Mouse (Mus musculus): ENCODE measurements around the gene Krtdap.

DNA sequence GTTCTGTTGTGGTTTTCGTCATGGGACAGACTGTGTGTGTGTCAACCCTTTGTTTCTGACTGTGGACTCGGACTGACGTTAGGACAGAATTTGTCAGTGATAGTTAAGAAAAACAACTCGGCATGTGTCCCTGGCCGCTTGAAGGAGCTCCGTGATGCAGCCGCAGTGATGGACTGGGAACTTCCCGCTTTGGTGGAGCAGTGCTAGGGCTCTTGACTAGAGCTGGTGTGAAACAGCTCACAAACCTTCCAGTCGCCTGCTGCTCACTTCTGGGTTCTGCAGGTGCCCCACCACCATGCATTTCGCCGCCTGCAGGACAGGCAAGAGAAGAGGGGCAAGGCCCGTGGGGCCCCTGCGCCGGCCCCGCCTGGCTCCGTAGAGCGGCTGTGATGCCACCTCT is 44.6 kb downstream of the Krtdap start:
- TF ChIP-seq EP300 (optimal IDR thresholded peaks at IDR 0.05) (no peak), CTCF (IDR thresholded peaks at IDR 0.05; ENCODE audit: low read depth) (no peak)

All from stomach, postnatal 0 days (tissue).